In genomic region chr17:72319576-72319975, GRCm38 (mm10) we compare ENCODE assay signal across 20 mouse cellular contexts.
DNase-seq lines count a peak whose midpoint lies in the region; ATAC-seq and TF ChIP-seq lines count a peak whose summit lies in the region.
"Had no signal": no experiment of that assay in that cellular context is flagged by ENCODE, and none has a peak within 500 bp of the region (broad histone marks: within the 10 kb centered on the region; RNA-seq: fewer than 3 reads in every experiment).

No protein-coding gene starts in this region.

- TF ChIP-seq CTCF in hindbrain, postnatal 0 days (IDR thresholded peaks at IDR 0.05; ENCODE audit: low read depth) = peak; percentile 54
- TF ChIP-seq CTCF in liver, postnatal 0 days (IDR thresholded peaks at IDR 0.05; ENCODE audit: low read depth) = peak; percentile 41
- peak; percentile 32 for TF ChIP-seq CTCF in Patski (IDR thresholded peaks at IDR 0.05)
- 0 out of 2 replicates have a peak, but pooled peaks have one; percentile 7 for TF ChIP-seq CTCF in cortical plate, adult 2 months (IDR thresholded peaks at IDR 0.05; ENCODE audit: extremely low read depth, insufficient read depth, low read length)

- no peak overlapping the region for H3K4me2 ChIP-seq in hindbrain, postnatal 0 days (ENCODE audit: low read depth, low read length)
- no peak overlapping the region for H3K4me2 ChIP-seq in hindbrain, embryonic 14.5 days (replicated peaks)
- H3K4me2 ChIP-seq in liver, postnatal 0 days (ENCODE audit: low read depth, low read length) = no peak overlapping the region
- no peak overlapping the region for H3K4me2 ChIP-seq in liver, embryonic 12.5 days
- H3K4me2 ChIP-seq: heart, embryonic 15.5 days; limb, embryonic 15.5 days; lung, embryonic 15.5 days had no signal

- ATAC-seq in hindbrain, postnatal 0 days = no peak
- ATAC-seq in hindbrain, embryonic 14.5 days (ENCODE audit: low FRiP score) = no peak
- ATAC-seq in liver, postnatal 0 days = no peak
- ATAC-seq in liver, embryonic 12.5 days = no peak
- ATAC-seq in Patski = no peak
- ATAC-seq: CD4-positive, CD25-positive, alpha-beta regulatory T cell, adult 4 months; inflammation-experienced regulatory T-cells, adult 6 months had no signal

- H3K27me3 ChIP-seq in hindbrain, postnatal 0 days (ENCODE audit: insufficient read depth, low read length) = no peaks in the 10 kb centered on the region
- H3K27me3 ChIP-seq in hindbrain, embryonic 14.5 days (ENCODE audit: control insufficient read depth, insufficient read depth, low read length) = no peaks in the 10 kb centered on the region
- H3K27me3 ChIP-seq in liver, postnatal 0 days (ENCODE audit: insufficient read depth, low read length) = no peaks in the 10 kb centered on the region
- H3K27me3 ChIP-seq in liver, embryonic 12.5 days (replicated peaks) = no peaks in the 10 kb centered on the region
- peaks cover 21% of the 10 kb centered on the region for H3K27me3 ChIP-seq in Patski
- H3K27me3 ChIP-seq: heart, embryonic 15.5 days; limb, embryonic 15.5 days; lung, embryonic 15.5 days had no signal

- no peaks in the 10 kb centered on the region for H3K4me1 ChIP-seq in hindbrain, postnatal 0 days (ENCODE audit: insufficient read depth, low read length)
- no peaks in the 10 kb centered on the region for H3K4me1 ChIP-seq in hindbrain, embryonic 14.5 days (replicated peaks; ENCODE audit: control insufficient read depth, insufficient read depth, low read length)
- H3K4me1 ChIP-seq in liver, postnatal 0 days (ENCODE audit: insufficient read depth) = no peaks in the 10 kb centered on the region
- no peaks in the 10 kb centered on the region for H3K4me1 ChIP-seq in liver, embryonic 12.5 days
- no peaks in the 10 kb centered on the region for H3K4me1 ChIP-seq in cortical plate, adult 2 months (ENCODE audit: control insufficient read depth, insufficient read depth, low read length)
- H3K4me1 ChIP-seq: heart, embryonic 15.5 days; hindbrain, embryonic 10.5 days; limb, embryonic 15.5 days; lung, embryonic 15.5 days had no signal

- H3K27ac ChIP-seq in hindbrain, postnatal 0 days = no peak overlapping the region
- H3K27ac ChIP-seq in hindbrain, embryonic 14.5 days = no peak overlapping the region
- H3K27ac ChIP-seq in liver, postnatal 0 days (ENCODE audit: low read depth) = no peak overlapping the region
- H3K27ac ChIP-seq in liver, embryonic 12.5 days = no peak overlapping the region
- H3K27ac ChIP-seq in cortical plate, adult 2 months (ENCODE audit: insufficient read depth, low read length) = no peak overlapping the region
- H3K27ac ChIP-seq: heart, embryonic 15.5 days; hindbrain, embryonic 10.5 days; limb, embryonic 15.5 days; lung, embryonic 15.5 days had no signal

- H3K9me3 ChIP-seq in hindbrain, postnatal 0 days (ENCODE audit: low read length) = no peaks in the 10 kb centered on the region
- H3K9me3 ChIP-seq in hindbrain, embryonic 14.5 days (ENCODE audit: control insufficient read depth, low read length) = no peaks in the 10 kb centered on the region
- H3K9me3 ChIP-seq in liver, postnatal 0 days (ENCODE audit: low read length) = no peaks in the 10 kb centered on the region
- no peaks in the 10 kb centered on the region for H3K9me3 ChIP-seq in liver, embryonic 12.5 days (replicated peaks)
- H3K9me3 ChIP-seq: heart, embryonic 15.5 days; hindbrain, embryonic 10.5 days; limb, embryonic 15.5 days; lung, embryonic 15.5 days had no signal

- DNase-seq in hindbrain, postnatal 0 days (ENCODE audit: low spot score) = peak; percentile 32
- no peak for DNase-seq in hindbrain, embryonic 14.5 days (ENCODE audit: low spot score)
- DNase-seq in liver, postnatal 0 days = no peak
- no peak for DNase-seq in Patski (ENCODE audit: low read depth, low spot score)
- no peak for DNase-seq in Muller cell, postnatal 12 days (ENCODE audit: inconsistent ontology term)
- DNase-seq: adrenal gland, postnatal 25 days; cerebellum, adult 2 months; heart, adult 18-20 months; kidney, postnatal 10 days; right cerebral cortex, adult 18-20 months; spleen, adult 18-20 months had no signal

- no peak for TF ChIP-seq POLR2A in cortical plate, adult 2 months (IDR thresholded peaks at IDR 0.05; ENCODE audit: extremely low read depth, insufficient read depth, low read length)

- no peak for TF ChIP-seq EP300 in liver, postnatal 0 days (IDR thresholded peaks at IDR 0.05; ENCODE audit: low read depth)

- CTCF ChIA-PET in Patski (lab: Charles Lee) = interaction anchor here (0.9 kb wide), 1 partner anchor 10 kb away, joined by 3 read pairs; no protein-coding TSS in a partner anchor

- H3K36me3 ChIP-seq in hindbrain, postnatal 0 days (ENCODE audit: insufficient read depth, low read length) = no peaks in the 10 kb centered on the region
- no peaks in the 10 kb centered on the region for H3K36me3 ChIP-seq in hindbrain, embryonic 14.5 days (replicated peaks; ENCODE audit: control insufficient read depth, insufficient read depth)
- no peaks in the 10 kb centered on the region for H3K36me3 ChIP-seq in liver, postnatal 0 days (replicated peaks; ENCODE audit: insufficient read depth, low read length)
- no peaks in the 10 kb centered on the region for H3K36me3 ChIP-seq in liver, embryonic 12.5 days
- H3K36me3 ChIP-seq: heart, embryonic 15.5 days; hindbrain, embryonic 10.5 days; limb, embryonic 15.5 days; lung, embryonic 15.5 days had no signal

- no peak overlapping the region for H3K9ac ChIP-seq in hindbrain, postnatal 0 days (replicated peaks; ENCODE audit: low read length)
- H3K9ac ChIP-seq in hindbrain, embryonic 14.5 days = no peak overlapping the region
- H3K9ac ChIP-seq in liver, postnatal 0 days (replicated peaks) = no peak overlapping the region
- H3K9ac ChIP-seq in liver, embryonic 12.5 days = no peak overlapping the region
- H3K9ac ChIP-seq: heart, embryonic 15.5 days; limb, embryonic 15.5 days; lung, embryonic 15.5 days had no signal

- no peak overlapping the region for H3K4me3 ChIP-seq in hindbrain, postnatal 0 days (ENCODE audit: low read length)
- H3K4me3 ChIP-seq in hindbrain, embryonic 14.5 days (replicated peaks; ENCODE audit: low read length) = no peak overlapping the region
- no peak overlapping the region for H3K4me3 ChIP-seq in liver, postnatal 0 days (ENCODE audit: low read depth, low read length)
- no peak overlapping the region for H3K4me3 ChIP-seq in liver, embryonic 12.5 days
- no peak overlapping the region for H3K4me3 ChIP-seq in cortical plate, adult 2 months (ENCODE audit: insufficient read depth, low read length)
- H3K4me3 ChIP-seq: erythroblast, embryonic 14.5 days; heart, embryonic 15.5 days; hindbrain, embryonic 10.5 days; limb, embryonic 15.5 days; lung, embryonic 15.5 days had no signal

- POLR2A ChIA-PET in Patski (lab: Charles Lee) = no interaction called here

- in situ Hi-C loops in Patski (cut with MboI; ENCODE audit: low pct_unique_long_range_greater_than_20kb) = no loop called here
